Mouse (Mus musculus) E14TG2a.4 (cell line): ENCODE results near the gene Mpp3.

Source experiments
- H3K27me3 ChIP-seq: 2 replicates; pipeline ENCODE4 v1.6.1; 2014; ENCODE audit warnings: low read length, control low read depth; ENCODE audit not compliant: insufficient read depth
- H3K36me3 ChIP-seq: 2 replicates; pipeline ENCODE4 v1.6.1; 2014; ENCODE audit warnings: low read length, control low read depth; ENCODE audit not compliant: insufficient read depth
- H3K4me1 ChIP-seq: replicated peaks from 2 replicates; pipeline ENCODE4 v1.6.1; 2014; ENCODE audit warnings: low read depth, low read length, control low read depth
- H3K4me3 ChIP-seq: replicated peaks from 2 replicates; pipeline ENCODE4 v1.5.1; 2014; ENCODE audit warnings: mild to moderate bottlenecking, low read length
- H3K9me3 ChIP-seq: 2 replicates; pipeline ENCODE4 v1.6.1; 2014; ENCODE audit warnings: low read length, control low read depth
- CTCF ChIP-seq: conservative IDR thresholded peaks from 2 replicates; pipeline ENCODE4 v1.5.1; 2014; ENCODE audit warnings: low read length
- NANOG ChIP-seq: IDR thresholded peaks from 2 replicates; pipeline ENCODE4 v1.6.1; 2014; ENCODE audit warnings: borderline replicate concordance, low read length, mixed read lengths
- POU5F1 ChIP-seq: IDR thresholded peaks from 2 replicates; pipeline ENCODE4 v1.6.1; 2014; ENCODE audit warnings: low read length, borderline replicate concordance

The Mpp3 gene

DNA sequence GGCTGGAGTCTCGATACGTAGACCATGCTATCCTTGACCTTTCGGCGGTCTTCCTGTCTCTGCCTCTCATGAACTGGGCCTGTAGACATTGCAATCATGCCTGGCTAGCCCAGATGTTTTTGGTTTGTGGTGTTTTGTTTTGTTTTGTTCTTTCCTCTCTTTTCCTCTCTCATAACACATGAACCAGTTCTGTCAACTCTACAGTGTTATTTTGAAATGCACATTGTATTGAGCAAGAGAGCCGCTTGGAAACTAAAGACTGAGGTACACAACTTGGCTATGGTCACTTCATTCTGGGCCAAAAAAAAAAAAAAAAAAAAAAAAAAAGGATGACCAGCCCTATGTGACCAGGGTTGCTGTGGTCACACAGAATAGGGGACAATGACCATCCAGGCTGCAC, 55.6 kb downstream of the Mpp3 start:
- no peaks in the 10 kb centered on the region for H3K9me3 ChIP-seq
- peaks cover 3% of the 10 kb centered on the region; the same call in 1 of the 2 replicates for H3K27me3 ChIP-seq
- no peak overlapping the region for H3K4me3 ChIP-seq
- peaks cover 22% of the 10 kb centered on the region for H3K36me3 ChIP-seq
- H3K4me1 ChIP-seq, result peaks cover 42% of the 10 kb centered on the region
- TF ChIP-seq POU5F1 (no peak), CTCF (no peak), NANOG (no peak)

DNA sequence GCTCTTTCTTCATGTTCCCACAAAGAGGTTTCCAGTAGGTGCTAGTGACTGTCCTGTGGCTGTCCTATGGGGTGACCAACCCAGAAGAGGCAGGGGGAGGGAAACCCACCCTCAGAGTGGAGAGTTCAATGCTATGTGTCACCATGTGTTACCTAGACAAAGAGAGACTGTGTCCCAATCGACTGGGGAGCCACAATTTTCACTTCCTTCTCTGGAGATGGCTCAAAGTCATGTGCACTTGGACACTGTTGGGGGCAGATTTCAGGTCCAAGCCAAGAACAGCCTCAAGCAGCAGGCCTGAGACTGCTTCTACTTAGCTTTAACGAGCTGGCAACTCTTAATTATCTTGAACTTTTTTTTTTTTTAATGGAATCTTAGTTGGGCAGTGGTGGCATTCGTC, 56.2 kb downstream of the Mpp3 start:
- TF ChIP-seq POU5F1 (no peak), CTCF (no peak)
- Histone ChIP-seq H3K27me3 (peaks cover 8% of the 10 kb centered on the region; the same call in 1 of the 2 replicates), H3K9me3 (no peaks in the 10 kb centered on the region), H3K4me3 (no peak overlapping the region), H3K4me1 (peaks cover 42% of the 10 kb centered on the region), H3K36me3 (peaks cover 22% of the 10 kb centered on the region)

DNA sequence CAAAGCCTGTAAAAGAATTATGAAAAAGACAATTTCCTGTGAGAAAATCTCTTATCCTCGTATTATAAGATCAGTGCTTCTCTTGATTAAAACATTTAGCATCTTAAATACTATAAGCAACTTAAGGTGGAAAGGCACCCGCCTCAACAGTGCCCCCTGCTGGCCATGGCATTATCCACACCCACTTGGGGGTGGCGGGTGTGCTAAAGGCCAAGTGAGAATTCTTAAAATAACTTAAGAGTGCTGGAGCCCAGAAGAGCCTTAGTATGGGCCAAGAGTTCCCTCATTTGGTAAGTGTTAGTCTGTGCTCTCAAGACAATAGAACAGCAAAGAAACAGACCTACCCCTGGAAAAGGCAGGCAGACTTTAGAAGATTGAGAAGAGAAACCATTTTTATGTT, 56.9 kb downstream of the Mpp3 start:
- Histone ChIP-seq H3K4me1 (peaks cover 47% of the 10 kb centered on the region), H3K36me3 (peaks cover 22% of the 10 kb centered on the region), H3K9me3 (no peaks in the 10 kb centered on the region), H3K4me3 (no peak overlapping the region), H3K27me3 (peaks cover 13% of the 10 kb centered on the region)
- TF ChIP-seq CTCF (peak; percentile 96), NANOG (no peak), POU5F1 (no peak)

DNA sequence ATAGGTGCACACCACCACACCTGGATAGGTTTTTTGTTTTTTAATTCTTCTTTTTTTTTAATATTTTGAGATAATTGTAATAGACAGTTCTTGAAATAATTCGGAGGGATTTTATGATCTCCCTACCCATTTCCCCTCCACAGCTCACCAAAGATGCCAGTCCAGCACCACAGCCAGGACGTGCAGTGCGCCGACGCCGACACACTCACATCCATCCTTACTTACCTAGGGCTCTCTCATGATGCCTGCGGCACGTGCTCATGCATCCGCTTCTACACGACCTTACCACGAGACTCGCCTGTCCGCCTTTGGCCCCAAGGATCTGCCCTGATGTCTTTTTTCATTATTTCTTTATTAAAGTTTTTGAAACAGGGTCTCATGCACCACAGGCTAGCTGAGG, 58.4 kb downstream of the Mpp3 start:
- Histone ChIP-seq H3K27me3 (peaks cover 29% of the 10 kb centered on the region), H3K9me3 (no peaks in the 10 kb centered on the region), H3K36me3 (peaks cover 22% of the 10 kb centered on the region), H3K4me3 (no peak overlapping the region), H3K4me1 (peaks cover 52% of the 10 kb centered on the region)
- TF ChIP-seq POU5F1, result no peak
- TF ChIP-seq NANOG, result no peak
- TF ChIP-seq CTCF, result no peak

DNA sequence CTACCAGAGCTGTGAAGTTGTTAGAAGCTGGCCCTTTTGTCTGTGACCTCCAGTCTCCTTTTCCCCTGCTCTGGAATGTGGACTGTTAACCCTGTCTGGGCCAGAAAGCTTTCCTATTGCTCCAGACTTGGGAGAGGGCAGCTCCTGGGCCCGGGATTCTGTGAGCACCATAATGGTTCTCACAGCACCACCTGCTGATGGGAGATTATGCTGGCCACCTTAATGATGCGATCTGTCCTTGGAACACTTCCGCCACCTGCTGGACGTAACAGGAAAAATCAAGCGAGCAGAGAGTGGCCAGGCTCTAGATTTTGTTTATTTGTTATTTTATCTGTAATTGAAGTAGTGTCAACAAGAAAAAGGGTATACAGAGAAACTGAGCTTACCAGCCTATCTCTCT, 59.5 kb downstream of the Mpp3 start:
- Histone ChIP-seq H3K9me3 (no peaks in the 10 kb centered on the region), H3K27me3 (peaks cover 39% of the 10 kb centered on the region), H3K36me3 (peaks cover 14% of the 10 kb centered on the region), H3K4me3 (peak overlapping the region; percentile 11; the same call in 1 of the 2 replicates), H3K4me1 (peaks cover 49% of the 10 kb centered on the region)
- peak; percentile 13; the same call in 1 of the 2 replicates for TF ChIP-seq NANOG
- TF ChIP-seq POU5F1, result no peak
- peak; percentile 74 for TF ChIP-seq CTCF

DNA sequence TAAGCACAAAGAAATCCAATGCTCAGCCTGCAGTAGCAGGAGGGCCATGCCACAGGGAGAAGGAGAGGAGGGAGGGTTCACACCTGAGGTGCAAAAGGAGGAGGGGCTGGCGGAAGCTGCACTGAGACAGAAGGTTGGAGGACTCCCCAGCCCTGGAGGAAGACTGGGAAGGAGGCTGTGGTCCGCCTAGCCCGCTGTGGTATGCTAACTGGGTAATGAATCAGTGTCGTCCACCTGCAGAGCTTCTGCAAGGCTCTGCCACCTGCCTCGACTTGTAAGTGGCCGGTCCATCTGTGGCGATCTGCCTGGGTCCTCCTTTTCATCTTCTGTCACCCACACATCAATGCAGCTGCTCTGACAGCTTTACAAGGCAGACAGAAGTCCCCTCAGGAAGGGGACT, 60.0 kb downstream of the Mpp3 start:
- Histone ChIP-seq H3K36me3 (peaks cover 9% of the 10 kb centered on the region), H3K4me1 (peaks cover 48% of the 10 kb centered on the region), H3K27me3 (peaks cover 44% of the 10 kb centered on the region), H3K9me3 (no peaks in the 10 kb centered on the region), H3K4me3 (peak overlapping the region; percentile 11)
- TF ChIP-seq NANOG, result no peak
- TF ChIP-seq CTCF, result no peak
- no peak for TF ChIP-seq POU5F1

DNA sequence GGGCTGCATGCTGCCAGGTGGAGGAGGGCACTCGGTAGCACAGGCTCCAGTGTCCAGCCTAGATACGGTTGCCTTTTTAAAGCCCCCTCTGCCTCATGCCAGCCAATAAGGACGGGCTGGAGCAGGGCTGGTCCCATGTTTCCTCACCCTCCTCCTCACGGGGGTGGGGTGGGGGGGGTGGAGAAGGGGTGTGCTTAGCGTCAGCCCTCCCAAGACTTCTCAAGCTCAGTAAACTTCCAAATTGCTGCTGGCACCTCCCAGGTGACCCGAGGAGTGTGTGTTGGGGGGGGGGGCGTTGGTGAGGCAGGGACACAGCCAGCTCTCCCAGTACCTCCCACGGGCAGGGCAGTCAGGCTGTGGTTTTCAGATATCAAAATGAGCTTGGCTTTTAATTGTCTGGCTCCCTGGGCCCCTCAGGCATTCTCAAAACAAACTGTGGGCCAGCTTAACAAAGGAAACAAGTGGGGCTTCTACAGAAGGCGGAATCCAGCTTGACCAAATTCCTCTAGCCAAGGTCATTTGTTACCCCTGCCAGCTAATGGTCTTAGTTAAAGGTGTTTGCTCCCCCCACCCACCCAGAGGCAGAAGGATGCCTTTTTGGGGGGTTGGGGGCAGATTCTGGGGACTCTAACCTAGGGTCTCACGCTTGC, 61.2 kb downstream of the Mpp3 start, which contains the start of gene Sost:
TSS of gene Sost (minus strand) at position 51 of the 650 bp plus-strand sequence.
- no peaks in the 10 kb centered on the region for H3K9me3 ChIP-seq
- TF ChIP-seq CTCF (no peak), POU5F1 (no peak), NANOG (no peak)
- H3K4me3 ChIP-seq, result no peak within 1 kb of the TSS
- H3K27me3 ChIP-seq, result peaks cover 56% of the 10 kb centered on the region
- H3K4me1 ChIP-seq, result peaks cover 53% of the 10 kb centered on the region
- peaks cover 3% of the 10 kb centered on the region for H3K36me3 ChIP-seq

DNA sequence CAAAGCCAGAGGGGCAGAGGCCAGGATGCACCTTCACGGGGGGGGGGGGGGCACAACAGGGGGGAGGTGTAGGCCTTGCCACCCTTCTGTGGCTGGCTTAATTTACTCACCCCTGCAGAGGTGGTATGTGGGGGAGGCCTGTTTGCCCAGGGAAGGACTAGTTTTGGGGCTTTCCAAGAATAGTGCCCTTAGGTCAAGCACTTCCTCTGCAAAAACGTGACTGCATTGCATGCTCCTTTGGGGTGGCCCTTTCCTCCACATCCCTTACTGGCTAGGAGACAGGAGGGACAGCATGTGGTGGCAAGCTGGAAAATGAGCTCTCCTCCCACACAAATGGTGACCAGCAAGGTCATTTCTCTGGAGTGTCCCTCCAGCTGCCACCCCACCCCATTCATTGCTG, 62.7 kb downstream of the Mpp3 start:
- Histone ChIP-seq H3K27me3 (peaks cover 71% of the 10 kb centered on the region), H3K4me1 (peaks cover 53% of the 10 kb centered on the region), H3K36me3 (no peaks in the 10 kb centered on the region), H3K9me3 (no peaks in the 10 kb centered on the region), H3K4me3 (no peak overlapping the region)
- TF ChIP-seq POU5F1, result no peak
- no peak for TF ChIP-seq CTCF
- TF ChIP-seq NANOG, result no peak

DNA sequence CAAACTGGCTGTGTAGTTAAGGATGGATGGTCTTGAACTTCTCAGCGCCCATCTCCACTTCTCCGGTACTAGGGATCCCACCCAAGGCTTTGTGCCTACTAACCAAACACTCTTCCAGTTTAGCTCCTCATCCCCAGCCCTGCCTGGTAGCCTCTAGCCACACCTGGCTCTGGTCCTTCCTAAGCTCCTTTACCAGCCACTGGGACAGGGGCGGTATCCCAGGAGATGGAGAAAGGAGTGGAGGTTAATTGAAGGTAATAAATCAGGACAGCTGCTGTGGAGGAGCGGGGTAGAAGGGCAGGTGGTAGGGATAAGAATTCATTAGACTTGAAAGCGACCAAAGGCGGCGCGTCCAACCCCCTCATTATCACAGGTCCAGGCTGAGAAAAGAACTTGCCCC, 63.6 kb downstream of the Mpp3 start:
- Histone ChIP-seq H3K27me3 (peaks cover 79% of the 10 kb centered on the region), H3K4me1 (peaks cover 53% of the 10 kb centered on the region), H3K4me3 (peak overlapping the region; percentile 79), H3K9me3 (no peaks in the 10 kb centered on the region), H3K36me3 (no peaks in the 10 kb centered on the region)
- no peak for TF ChIP-seq CTCF
- TF ChIP-seq POU5F1, result no peak
- TF ChIP-seq NANOG, result no peak
